Mouse (Mus musculus): ENCODE measurements around the gene Dhdds.

The Dhdds gene

GRCm38 (mm10) chr4:134000466-134001438 is at the start of gene Dhdds:
Gene Dhdds, minus strand, starts transcription at chr4:134000918.
- peak; percentile 97 for DNase-seq (ENCODE audit: low read depth, low spot score)

DNA sequence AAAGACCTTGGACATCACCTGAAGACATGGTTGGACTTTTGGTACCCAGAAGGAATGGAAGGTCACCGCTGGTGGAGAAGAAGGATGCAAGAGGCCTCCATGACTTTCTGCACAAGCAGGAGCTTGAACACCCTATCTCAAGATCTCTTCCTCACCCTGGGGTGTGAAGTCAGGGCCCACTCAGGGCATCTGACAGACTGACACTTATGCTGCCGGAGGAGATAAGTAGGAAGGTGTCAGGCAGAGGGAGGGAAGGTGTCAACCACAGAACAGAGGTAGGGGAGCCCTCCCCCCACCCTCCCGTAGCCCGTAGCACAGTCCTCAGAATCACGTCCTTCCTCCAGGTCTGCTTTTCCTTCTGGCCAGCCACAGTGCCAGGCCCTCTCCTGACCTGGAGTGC is 46.9 kb upstream of the Dhdds start:
- DNase-seq (ENCODE audit: low read depth, low spot score), result no peak

GRCm38 (mm10) chr4:134043041-134043440 is 42.3 kb upstream of the Dhdds start:
- DNase-seq (ENCODE audit: low read depth, low spot score), result no peak

DNA sequence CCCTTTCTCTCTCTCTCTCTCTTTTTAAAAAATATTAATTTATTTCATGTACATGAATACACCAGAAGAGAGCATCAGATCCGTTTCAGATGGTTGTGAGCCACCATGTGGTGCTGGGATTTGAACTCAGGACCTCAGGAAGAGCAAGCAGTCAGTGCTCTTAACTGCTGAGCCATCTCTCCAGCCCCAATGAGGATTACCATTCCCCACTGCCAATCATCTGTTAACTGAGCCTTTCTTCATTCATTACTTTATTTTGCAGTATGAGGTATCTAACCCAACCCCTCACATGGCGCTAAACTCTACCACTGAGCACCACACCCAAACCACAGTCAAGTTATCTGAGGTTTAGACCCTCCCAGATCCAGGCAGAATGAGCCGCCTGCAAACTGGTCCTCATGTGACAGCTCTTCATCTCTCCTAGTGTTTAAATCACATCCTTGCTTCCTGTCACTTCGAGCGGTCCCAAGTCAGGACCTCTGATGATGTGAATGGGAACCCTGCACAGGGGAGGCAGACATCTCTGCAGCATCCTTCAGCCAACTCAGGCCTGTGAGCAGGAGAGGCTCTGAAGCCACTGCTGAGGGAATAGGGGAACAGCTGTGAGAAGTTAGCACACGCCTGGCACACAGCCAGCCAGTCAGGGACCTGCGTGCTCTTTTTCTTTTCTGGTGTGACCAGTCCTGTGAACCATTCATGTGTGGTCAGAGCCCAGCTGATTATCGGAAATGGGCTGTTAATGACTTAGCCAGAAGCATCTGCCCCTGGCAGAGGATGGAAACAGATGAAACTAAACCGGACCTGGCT is 40.8 kb upstream of the Dhdds start:
- DNase-seq (ENCODE audit: low read depth, low spot score), result no peak

DNA sequence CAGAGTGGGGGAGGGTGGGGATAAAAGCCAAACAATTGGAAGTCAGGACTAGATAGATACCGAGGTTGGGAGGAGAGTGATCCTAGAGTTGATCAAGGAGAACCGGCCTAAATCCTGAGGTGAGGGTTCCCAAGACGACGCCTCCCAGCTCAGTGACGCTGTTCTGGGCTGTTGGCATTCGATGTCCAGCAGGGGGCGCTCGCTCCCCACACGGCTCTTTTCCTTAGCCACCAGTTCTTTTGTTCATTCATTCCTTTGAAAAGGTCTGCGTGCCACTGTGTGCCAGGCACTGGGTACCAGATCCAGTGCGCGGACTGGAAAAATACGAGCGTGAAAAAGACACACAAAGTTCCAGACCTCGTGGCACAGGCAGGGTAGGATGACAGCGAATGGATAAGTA is 35.2 kb upstream of the Dhdds start:
- peak; percentile 43 for DNase-seq (ENCODE audit: low read depth, low spot score)

GRCm38 (mm10) chr4:134025802-134026201 is 25.1 kb upstream of the Dhdds start:
- DNase-seq (ENCODE audit: low read depth, low spot score), result no peak

DNA sequence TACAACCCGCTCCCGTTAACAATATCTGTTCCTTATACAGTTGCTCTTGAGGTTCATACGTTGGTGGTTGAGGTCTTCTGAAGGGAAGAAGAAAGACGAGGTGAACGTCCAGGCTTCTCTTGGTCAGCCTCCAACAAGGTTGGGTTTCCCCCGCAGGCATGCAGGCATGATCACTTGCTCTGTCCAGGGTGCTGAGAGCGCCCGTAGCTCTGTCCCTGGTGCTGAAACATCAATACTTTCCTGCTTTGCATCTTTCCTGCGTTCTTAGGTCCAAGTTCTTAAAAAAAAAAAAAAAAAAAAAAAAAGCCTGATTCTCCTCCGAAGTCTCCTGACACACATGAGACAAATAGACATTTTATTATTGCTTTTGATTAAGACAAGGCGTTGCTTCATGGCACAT is 19.9 kb upstream of the Dhdds start:
- no peak for DNase-seq (ENCODE audit: low read depth, low spot score)

- DNase-seq (ENCODE audit: low read depth, low spot score), result no peak
These were observed 19.1 kb upstream of the Dhdds start for GRCm38 (mm10) chr4:134019641-134020351.

DNA sequence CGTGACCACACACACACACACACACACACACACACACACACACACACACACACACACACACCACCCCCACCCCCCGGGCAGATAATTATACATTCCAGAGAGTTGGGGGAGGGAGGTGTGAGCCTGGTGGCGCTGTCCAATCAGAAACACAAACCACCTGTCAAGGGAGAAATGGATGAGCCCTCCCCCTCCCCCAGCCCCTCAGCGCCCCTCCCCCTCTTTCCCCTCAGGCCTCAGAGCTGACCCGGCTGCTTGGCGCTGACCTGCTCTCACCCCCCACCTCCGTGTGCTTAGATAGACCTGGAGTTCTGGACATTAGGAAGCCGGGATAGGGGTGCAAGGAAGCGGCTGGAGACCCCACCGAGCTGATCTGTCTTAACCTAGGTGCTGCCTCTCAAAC is 18.5 kb upstream of the Dhdds start:
- no peak for DNase-seq (ENCODE audit: low read depth, low spot score)

DNA sequence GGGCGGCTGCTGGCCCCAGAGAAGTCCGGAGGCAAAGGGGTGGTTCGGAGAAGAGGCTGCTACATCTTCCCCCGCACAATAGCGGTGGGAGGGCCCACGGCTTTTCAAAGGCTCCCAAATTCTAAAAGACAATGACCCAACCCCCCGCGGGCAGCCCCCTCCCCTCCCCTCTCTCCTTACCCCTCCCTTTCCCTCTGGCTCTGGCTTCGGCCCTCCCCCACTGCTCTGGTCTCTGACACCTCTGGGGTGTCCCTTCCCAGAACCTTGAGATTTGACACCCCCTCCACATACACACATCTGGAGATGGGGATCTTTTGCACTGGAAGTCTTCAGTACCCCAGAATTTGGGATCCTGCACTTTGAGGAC is 18.0 kb upstream of the Dhdds start, which contains the start of gene Lin28a:
Lin28a (minus strand) TSS at position 63 of the 367 bp plus-strand sequence.
- no peak for DNase-seq (ENCODE audit: low read depth, low spot score)

DNA sequence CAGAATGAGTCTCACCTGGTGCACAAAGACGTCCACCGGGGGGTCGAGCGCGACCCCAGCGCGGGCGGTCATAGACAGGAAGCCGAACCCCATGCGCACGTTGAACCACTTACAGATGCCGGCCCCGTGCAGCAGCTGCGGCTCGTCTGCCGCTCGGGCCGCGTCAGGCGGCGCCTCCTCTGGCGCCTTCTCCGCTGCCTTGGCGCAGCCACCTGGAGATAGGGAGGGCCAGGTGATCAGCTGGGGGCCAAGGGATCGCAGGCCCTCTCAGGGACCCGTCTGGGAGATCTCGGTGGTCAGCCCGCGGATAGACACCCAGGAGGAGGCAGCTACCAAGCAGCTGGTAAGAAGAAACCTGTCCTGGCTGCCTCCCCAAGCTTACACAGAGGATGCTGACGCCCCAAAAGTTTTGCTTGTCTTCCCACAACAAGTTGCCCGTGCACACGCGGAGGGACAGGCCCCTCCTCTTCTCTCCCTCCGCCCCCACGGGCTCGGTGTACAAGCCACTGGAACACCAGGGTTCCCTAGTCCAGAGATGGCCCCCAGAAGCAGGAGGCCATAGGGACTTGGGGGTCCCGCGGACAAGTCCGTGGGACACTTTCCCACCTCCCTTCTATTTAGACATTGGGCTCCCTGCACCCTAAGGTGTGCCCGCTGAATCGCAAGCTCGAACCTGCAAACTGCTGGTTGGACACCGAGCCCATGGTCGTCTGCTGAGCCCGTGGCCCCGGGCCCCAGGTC is 17.5 kb upstream of the Dhdds start:
- DNase-seq (ENCODE audit: low read depth, low spot score), result no peak

GRCm38 (mm10) chr4:134017201-134017865 is 16.6 kb upstream of the Dhdds start:
- DNase-seq (ENCODE audit: low read depth, low spot score), result no peak

- DNase-seq (ENCODE audit: low read depth, low spot score), result no peak
These were observed 16.0 kb upstream of the Dhdds start for GRCm38 (mm10) chr4:134016767-134017166.

DNA sequence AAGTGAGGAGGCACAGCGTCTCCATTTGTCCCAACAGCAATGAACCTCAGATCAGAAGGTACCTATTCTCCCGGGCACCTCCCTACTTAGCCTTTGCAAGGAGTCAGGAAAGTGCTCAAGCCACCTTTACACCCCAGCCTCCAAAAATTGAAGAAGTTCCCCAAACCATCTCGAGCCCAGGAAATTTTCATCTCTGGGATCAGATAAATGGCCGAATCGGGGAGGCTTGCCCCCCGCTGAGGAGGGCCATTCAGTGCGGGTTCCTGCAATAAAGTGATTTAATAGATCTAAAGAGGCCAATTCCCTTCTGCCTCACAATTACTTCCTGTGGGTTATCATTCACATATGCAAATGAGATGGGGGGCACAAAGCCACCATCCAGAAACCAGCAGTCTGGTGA is 15.5 kb upstream of the Dhdds start:
- DNase-seq (ENCODE audit: low read depth, low spot score), result no peak

DNA sequence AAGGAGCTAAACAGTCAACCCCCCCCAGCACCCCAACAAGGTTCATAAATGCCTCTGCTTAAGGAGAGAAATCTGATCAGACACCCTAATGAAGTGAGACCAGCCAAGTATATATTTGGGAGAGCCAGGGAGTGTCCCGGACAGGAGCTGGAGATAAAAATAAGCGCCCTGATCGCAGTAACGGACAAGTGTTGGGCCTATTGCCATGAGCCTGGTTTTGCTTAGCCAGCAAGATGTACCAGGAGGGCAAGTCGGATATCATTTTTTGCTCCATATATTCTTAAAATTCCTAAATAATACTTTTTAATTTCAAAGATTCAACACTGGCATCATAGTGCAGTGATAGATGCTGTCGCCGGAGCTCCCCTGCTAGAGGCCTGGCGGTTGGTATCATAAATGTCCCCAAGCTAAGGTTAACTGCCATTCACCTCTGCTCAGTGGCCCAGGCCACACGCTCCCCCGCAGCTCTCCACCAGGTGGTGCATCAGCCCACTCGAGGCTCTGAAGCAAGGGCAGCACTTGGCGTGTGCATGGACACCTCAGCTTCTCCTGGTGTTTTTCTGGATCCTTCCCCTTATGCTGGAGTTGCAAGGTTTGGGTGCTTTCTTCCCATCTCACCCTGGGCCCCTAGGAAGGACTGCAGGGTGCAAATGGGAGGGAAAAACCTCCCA is 12.3 kb upstream of the Dhdds start:
- DNase-seq (ENCODE audit: low read depth, low spot score), result no peak

DNA sequence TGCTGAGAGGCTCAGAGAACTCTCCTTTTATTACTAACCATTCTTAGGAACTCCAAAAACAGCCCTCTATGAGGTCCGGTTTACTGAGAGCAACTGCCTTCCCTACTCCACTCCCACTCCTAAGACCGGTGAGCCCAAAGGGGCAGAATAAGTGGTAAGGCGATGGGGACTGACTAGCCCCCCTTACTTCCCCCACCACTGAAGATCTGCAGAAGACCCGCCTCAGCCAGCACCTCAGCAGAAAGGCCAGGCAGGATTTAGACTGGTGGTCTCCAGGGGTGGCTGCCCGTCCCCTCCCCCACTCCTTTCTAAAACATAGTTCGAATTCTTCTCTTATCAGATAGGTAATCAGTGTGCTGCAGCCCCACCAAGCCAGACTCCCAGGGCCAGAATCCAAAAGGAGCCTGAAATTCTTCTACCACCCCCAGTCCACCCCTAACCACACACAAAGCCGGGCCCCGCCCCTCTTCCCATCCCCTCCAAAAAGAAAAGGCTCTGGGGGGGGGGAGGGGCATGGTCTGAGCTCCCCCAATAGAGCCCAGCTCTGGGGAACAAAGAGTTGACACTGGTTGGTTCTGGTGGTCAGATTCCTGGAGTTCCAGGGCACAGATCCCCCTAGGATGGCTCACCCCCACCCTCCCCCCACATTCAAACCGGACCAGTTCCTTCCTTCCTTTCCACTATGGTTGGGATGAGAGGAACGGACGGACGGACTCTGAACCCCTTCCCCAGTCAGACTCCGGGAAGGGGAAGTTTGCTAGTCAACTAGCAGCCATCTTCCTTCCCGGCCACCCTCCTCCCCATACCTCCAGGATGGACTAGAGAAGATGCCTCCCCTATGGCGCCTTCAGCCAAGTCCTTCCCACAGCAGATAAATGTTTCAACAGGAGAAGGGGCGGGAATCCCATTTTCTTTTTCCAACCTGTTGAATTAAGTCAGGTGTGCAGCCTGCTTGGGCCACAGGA is 11.0 kb upstream of the Dhdds start:
- no peak for DNase-seq (ENCODE audit: low read depth, low spot score)

GRCm38 (mm10) chr4:134009709-134010108 is 9.0 kb upstream of the Dhdds start:
- no peak for DNase-seq (ENCODE audit: low read depth, low spot score)

- DNase-seq (ENCODE audit: low read depth, low spot score), result no peak
These were observed 6.1 kb upstream of the Dhdds start for GRCm38 (mm10) chr4:134006845-134007244.
